Mouse (Mus musculus): Measurements from ENCODE around the gene Psg19.

GRCm38 (mm10) chr7:18827792-18828546 is 29.6 kb upstream of the Psg19 start:
- TF ChIP-seq POLR2A (IDR thresholded peaks at IDR 0.05; ENCODE audit: borderline replicate concordance, low read depth, low read length) (no peak), CTCF (IDR thresholded peaks at IDR 0.05; ENCODE audit: low read depth, low read length) (no peak)

All from bone marrow macrophage, adult 2 months (primary cell).